Mouse (Mus musculus) C2C12 (cell line): ENCODE data around the gene Afmid.

Experiments
- CTCF ChIP-seq: IDR thresholded peaks from one replicate; pipeline ENCODE4 v1.5.1; 2011; ENCODE audit not compliant: control insufficient read depth, insufficient read depth, insufficient read length
- FOSL1 ChIP-seq: IDR thresholded peaks from one replicate; pipeline ENCODE4 v1.8.0; 2011; ENCODE audit warnings: mild to moderate bottlenecking, low read length; ENCODE audit not compliant: poor library complexity, insufficient read depth, severe bottlenecking
- MAX ChIP-seq: IDR thresholded peaks from one replicate; pipeline ENCODE4 v1.6.1; 2011; ENCODE audit warnings: mild to moderate bottlenecking, control low read depth
- MYOG ChIP-seq: IDR thresholded peaks from one replicate; pipeline ENCODE4 v1.6.1; 2011; ENCODE audit not compliant: control insufficient read depth, insufficient read length; ENCODE audit errors: extremely low read depth

GRCm38 (mm10) chr11:117860601-117861000, 34.9 kb downstream of the Afmid start, which contains the start of gene Tmem235:
- TF ChIP-seq CTCF (no peak), FOSL1 (no peak), MYOG (no peak), MAX (no peak)
